Mouse (Mus musculus) neutrophil, adult 5-6 weeks (primary cell): Measurements from ENCODE around the gene Mark4. TPM values are rescaled to one million over a fixed set of nuclear protein-coding genes. Genes with fewer than 3 reads are reported as not detected.

Experiments used
- ATAC-seq: fragments of 151-379, 151-347 bp; 2 replicates; pipeline ENCODE4 v1.8.0; 2017; ENCODE audit warnings: mild to moderate bottlenecking, moderate TSS enrichment; ENCODE audit not compliant: insufficient number of reproducible peaks, poor library complexity, low FRiP score, severe bottlenecking; ENCODE audit errors: extremely low read depth
- total RNA-seq: library from RNA; stranded (forward); fragments of 200-1000 nt; gene quantifications from 2 replicates; pipeline ENCODE4 v1.2.3, GENCODE M21; 2017

Gene Mark4
- total RNA-seq, 1 experiment from 2014 or later = 17.2 TPM

- no peak for ATAC-seq
These were observed 47.8 kb downstream of the Mark4 start for GRCm38 (mm10) chr7:19410766-19411344.

GRCm38 (mm10) chr7:19409753-19410152 lies 48.9 kb downstream of the Mark4 start:
- ATAC-seq = no peak

GRCm38 (mm10) chr7:19405417-19405816 lies 53.2 kb downstream of the Mark4 start:
- peak; percentile 71 for ATAC-seq

GRCm38 (mm10) chr7:19404476-19404875 lies 54.1 kb downstream of the Mark4 start, which contains the start of gene Ckm:
Gene Ckm, plus strand, starts transcription at chr7:19404776.
- no peak for ATAC-seq

- ATAC-seq = peak; percentile 51
These were observed 54.8 kb downstream of the Mark4 start, which contains the start of gene Klc3 for GRCm38 (mm10) chr7:19403731-19404296. Gene Klc3, minus strand, starts transcription at chr7:19404104.

GRCm38 (mm10) chr7:19402535-19403112 lies 56.0 kb downstream of the Mark4 start:
- ATAC-seq = no peak

- no peak for ATAC-seq
These were observed 57.7 kb downstream of the Mark4 start for GRCm38 (mm10) chr7:19400946-19401345.

GRCm38 (mm10) chr7:19399496-19400280 lies 58.9 kb downstream of the Mark4 start:
- no peak for ATAC-seq

- no peak for ATAC-seq
These were observed 64.1 kb downstream of the Mark4 start for GRCm38 (mm10) chr7:19394484-19394883.

GRCm38 (mm10) chr7:19388699-19389413 lies 69.8 kb downstream of the Mark4 start:
- no peak for ATAC-seq

- ATAC-seq = no peak
These were observed 74.9 kb downstream of the Mark4 start for GRCm38 (mm10) chr7:19383708-19384107.

- ATAC-seq = no peak
These were observed 76.5 kb downstream of the Mark4 start for GRCm38 (mm10) chr7:19382166-19382541.

GRCm38 (mm10) chr7:19381377-19382165 lies 77.0 kb downstream of the Mark4 start, which contains the start of gene Ercc2:
Gene Ercc2, plus strand, starts transcription at chr7:19382010.
- peak; percentile 98 for ATAC-seq

- no peak for ATAC-seq
These were observed 80.6 kb downstream of the Mark4 start for GRCm38 (mm10) chr7:19378049-19378448.

- no peak for ATAC-seq
These were observed 82.6 kb downstream of the Mark4 start for GRCm38 (mm10) chr7:19376019-19376418.

- ATAC-seq = no peak
These were observed 83.3 kb downstream of the Mark4 start for GRCm38 (mm10) chr7:19375368-19375767.
